Mouse (Mus musculus) heart, postnatal 10 days (tissue): ENCODE data around the gene Fam189a1. TPM values are rescaled to one million over a fixed set of nuclear protein-coding genes. Genes with fewer than 3 reads are reported as not detected.

Experiments used
- DNase-seq, 2 experiments: peaks; one replicate each; pipeline ENCODE4 v3.0.0; 2021
- intact Hi-C: fragments of 180-260 bp; cut with DNase I; formaldehyde crosslinking; loops from one replicate; pipeline ENCODE4 v1.15.1; 2025
- total RNA-seq, 2 experiments: library from RNA; stranded (reverse); gene quantifications; 2 replicates each; pipeline ENCODE4 v1.2.3; 2021

Fam189a1 gene
- total RNA-seq, 2 experiments from 2014 or later: not detected

DNA sequence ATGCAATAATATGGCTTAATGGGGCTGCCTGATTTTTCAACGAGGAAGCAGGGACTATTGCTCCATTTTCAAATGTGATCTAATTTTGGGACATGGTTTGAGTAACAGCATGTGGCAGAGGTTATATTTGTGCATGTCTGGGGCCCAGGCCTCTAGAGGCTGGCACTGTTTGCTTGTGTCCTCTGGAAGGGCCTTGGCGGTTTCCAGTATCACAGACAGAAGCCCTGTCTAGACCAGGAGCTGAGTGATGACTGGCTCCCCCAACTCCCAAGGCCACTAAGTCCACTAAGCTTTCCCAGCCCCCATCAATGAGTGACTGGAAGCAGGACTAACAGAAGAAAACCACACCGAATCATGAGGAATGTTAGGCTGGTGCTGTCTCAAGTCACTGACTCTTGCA, 265.2 kb downstream of the Fam189a1 start:
- peak; percentile 34 to 57 for DNase-seq
- intact Hi-C loops: no loop called here

DNA sequence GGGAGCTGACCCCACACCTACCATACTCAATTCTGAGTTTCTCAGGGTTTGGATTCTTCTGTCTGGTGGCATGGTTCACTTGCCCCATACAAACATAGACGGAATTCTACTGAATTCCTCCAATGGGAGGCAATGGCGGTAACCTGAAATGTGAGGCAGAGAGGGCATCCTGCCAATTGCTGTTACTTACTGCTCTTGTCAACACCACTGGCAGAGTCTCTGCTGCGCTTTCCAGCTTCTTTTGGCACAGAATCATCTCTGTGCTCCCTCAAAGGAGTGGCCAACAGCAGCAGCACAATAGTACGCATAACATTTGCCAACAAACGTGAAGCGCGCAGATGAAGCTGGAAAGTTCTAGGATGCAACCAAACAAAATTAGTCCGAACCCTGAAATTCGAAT, 266.5 kb downstream of the Fam189a1 start:
- DNase-seq: peak; percentile 78 to 83
- intact Hi-C loops: no loop called here

DNA sequence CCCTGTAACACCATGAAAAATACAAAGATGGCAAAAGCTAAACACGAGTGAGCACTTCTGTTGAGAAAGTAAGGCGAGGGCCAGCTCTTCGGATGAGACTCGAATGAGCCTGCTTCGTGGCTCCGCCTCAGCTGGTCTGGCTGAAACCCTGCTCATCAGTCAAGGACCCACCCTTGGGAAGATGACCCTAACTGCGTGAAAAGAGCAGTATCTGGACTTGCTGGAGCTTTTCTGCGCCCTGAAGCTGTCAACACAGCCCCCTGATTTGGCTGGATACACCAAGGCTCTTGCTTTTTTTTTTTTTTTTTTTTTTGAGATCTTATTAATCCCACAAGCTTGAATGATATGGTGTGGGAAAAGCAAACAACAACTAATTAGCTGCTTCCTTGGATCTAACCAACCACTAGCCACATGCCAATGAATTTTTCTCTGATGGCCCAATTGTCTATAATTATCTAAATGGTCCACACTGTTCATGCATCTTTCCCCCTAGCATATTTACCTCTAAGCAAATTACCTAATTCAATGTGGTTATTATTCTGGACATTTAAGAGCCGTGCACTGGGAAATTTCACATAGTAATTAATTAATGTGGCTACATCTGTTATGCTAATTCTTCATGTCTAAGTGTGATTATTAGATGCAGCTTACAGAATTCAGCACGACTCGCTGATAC, 272.0 kb downstream of the Fam189a1 start:
- DNase-seq: no peak
- intact Hi-C loops: no loop called here

- intact Hi-C loops: no loop called here
- DNase-seq: no peak
Measured at GRCm38 (mm10) chr7:64882243-64882642, 274.1 kb downstream of the Fam189a1 start.

DNA sequence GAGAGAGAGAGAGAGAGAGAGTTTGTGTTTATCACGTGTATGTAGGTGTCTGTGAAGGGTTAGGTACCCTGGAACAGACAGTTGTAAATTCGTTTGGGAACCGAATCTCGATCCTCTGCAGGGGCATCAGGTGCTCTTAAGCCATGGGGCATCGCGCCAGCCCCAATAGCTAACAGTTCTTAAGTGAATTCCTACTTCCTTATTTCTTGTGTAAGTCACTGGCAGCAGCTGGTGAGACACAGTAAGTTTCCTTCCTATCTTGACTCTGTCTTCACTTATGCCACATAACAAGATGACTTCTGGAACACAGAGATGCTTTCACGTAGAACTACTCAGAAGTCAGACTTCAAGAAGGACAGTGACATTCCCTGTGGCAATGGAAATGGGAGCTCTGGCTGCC, 275.0 kb downstream of the Fam189a1 start:
- DNase-seq: no peak
- intact Hi-C loops: no loop called here

- intact Hi-C loops: no loop called here
- DNase-seq: no peak
Measured at GRCm38 (mm10) chr7:64880415-64880814, 276.0 kb downstream of the Fam189a1 start.

DNA sequence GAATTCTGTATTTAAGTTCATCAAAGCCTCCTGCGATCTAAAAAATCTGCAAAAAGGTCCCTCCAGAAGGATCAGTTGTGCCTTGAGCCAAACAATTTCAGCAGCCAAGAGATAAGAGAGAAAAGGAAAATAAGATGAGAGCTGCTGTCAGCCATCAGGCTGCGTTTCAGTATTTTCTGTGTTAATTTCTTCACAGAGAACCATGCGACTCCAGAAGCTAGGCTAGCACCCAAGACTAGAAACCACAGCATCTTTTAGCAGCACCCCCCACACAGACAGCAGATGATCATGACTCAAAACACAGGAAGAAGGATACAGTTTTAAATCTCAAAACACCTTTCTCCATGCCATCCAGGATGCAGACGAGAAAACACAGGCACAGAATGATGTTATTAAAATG, 281.4 kb downstream of the Fam189a1 start:
- intact Hi-C loops: loop anchor here (10.0 kb wide), 1 partner anchor 480 kb away; the partner anchor contains the start of genes Mcee and Mphosph10
- DNase-seq: no peak

DNA sequence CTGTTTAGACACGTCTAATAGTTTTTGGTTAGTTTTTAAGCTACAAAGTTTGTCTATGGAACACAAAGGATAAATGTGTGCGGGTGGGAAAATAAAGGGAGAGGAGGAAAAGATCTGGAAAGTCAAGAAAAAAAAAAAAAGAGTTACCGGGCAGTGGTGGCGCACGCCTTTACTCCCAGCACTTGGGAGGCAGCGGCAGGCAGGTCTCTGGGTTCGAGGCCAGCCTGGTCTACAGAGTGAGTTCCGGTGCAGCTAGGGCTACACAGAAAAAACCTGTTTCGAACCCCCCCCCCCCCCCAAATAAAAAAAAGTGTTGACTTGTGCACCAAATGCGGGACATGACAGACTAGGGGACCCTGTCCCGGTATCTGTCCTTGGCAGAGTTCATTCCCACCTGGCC, 283.1 kb downstream of the Fam189a1 start:
- intact Hi-C loops: loop anchor here (10.0 kb wide), 1 partner anchor 478 kb away; the partner anchor contains the start of genes Mcee and Mphosph10
- no peak for DNase-seq

GRCm38 (mm10) chr7:64872743-64873241, 283.6 kb downstream of the Fam189a1 start, which contains the start of gene Nsmce3:
TSS of gene Nsmce3 (minus strand) at chr7:64872997.
- peak; percentile 96 to 97 for DNase-seq
- intact Hi-C loops: loop anchor here (10.0 kb wide), 1 partner anchor 478 kb away; the partner anchor contains the start of genes Mcee and Mphosph10

DNA sequence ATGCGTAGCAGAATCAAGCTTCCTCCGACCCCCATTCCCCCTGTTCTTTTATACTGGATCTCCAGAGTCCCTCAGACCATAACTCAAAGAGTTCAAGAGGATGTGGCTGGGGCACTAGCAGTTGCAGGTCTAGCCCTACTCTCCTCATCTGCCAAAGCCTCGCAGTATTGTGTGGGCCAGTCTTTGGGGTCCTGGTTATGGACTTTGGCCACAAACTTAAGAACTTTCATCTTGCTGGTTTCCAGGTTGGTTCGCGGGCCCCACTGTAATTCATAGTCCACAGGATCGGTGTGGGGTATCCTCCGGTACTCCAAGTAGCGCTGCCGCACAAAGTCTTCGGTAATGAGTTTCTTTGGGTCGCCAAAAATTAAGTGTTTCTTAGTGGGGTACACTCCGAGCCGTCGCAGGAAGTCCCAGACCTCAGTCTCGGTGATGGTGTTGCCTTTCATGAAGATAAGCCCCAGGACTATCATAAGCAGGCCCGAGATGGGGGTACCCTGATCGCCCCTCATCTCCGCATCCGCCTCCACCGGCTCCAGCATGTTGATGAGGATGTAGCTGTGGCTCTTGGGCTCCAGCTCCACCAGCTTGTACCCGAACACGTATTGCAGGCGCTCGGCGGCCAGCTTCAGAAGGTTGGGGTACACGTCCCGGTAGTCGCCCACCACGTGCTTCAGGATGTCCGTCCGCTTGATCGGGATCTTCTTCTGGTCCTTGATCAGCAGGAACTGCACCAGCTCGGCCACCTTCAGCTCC, 284.2 kb downstream of the Fam189a1 start:
- intact Hi-C loops: loop anchor here (10.0 kb wide), 1 partner anchor 477 kb away; the partner anchor contains the start of genes Mcee and Mphosph10
- DNase-seq: no peak

DNA sequence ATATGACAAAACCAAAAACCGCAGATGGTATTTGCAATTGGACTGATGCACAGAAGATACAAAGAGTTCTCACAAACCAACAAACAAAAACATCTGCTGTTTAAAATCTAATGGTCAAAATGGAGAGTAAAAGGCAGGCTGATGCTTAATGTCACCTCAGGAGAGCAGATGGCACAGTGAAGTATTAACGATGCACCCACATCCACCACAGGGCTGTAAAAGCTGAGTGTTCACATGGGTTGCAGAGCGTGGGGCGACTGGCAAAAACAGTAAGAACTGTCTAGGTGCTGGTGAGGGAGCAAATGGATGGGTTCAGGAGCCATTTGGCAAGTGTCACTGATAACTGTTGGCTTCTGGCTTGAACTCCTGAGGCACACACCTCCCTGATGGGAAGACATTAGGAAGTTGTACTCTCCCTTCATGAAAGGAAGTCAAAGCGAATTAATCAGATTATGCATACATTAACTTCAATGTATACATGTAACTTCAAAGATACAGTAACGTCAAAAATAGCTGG, 286.8 kb downstream of the Fam189a1 start:
- intact Hi-C loops: loop anchor here (10.0 kb wide), 1 partner anchor 475 kb away; the partner anchor contains the start of genes Mcee and Mphosph10
- DNase-seq: no peak

- intact Hi-C loops: no loop called here
- DNase-seq: no peak
Measured at GRCm38 (mm10) chr7:64863538-64863937, 292.8 kb downstream of the Fam189a1 start.

DNA sequence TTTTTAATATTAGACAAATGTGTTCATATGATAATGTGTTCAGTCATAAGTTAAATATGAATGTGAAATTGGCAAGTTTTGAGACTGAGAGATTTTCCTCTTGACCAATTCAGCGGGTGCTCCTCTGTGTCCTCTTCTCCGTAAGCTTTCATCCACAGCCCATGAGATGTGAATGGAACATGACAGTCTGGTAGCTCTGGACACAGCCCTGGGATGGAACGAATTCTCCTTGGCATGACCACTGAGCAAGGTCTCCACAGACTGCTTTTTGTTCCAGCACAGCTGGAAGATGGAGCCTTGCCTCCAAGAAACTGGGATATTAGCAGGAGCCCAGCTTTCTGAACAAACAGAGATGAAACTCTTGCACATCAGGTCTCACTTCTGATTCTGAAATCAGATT, 293.4 kb downstream of the Fam189a1 start:
- no peak for DNase-seq
- intact Hi-C loops: no loop called here

DNA sequence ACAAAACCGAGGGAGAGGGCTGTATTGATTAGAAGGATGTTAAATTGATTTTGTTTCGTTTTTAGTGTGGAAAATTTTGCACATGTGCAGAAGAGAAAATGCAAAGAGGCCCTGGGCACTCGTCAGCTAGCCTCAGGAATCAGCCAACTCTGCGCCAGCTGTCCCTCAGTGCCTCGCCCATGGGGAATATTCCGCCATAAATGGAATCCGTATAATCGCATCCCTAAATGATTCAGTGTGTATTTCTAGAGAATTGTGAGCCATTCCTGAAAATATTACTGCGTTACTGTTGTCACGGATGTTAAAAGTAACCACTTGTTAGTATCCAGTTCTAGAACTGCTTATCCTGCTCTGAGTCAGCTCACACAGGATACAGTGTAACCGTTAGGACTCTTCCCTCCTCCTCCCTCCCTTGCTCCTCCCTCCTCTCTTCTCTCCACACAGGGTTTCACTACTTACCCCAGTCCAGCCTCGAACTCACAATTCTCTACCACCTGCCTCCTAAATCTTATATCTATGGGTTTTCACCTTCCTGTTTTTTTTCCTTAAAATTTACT, 299.8 kb downstream of the Fam189a1 start:
- intact Hi-C loops: no loop called here
- DNase-seq: no peak

DNA sequence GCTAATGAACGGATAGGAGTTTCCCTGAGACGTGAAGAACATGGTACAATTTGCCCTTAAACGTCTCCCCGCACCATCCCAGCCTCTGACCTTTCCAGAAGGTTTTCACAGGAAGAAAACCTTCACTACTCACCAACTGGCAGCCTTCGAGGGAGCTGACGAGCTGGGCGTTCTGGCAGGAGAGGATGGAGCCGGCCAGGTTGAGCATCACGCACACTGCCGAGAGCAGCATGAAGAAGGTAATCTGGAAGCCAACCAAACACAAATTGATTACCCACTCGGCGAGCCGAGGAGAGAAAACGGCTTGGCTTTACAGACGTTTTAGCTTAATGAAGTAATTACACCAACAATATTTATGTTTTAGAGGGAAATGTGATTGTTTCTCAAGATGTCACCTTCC, 300.4 kb downstream of the Fam189a1 start:
- no peak for DNase-seq
- intact Hi-C loops: no loop called here

GRCm38 (mm10) chr7:64855389-64855927, 300.9 kb downstream of the Fam189a1 start:
- DNase-seq: no peak
- intact Hi-C loops: no loop called here

DNA sequence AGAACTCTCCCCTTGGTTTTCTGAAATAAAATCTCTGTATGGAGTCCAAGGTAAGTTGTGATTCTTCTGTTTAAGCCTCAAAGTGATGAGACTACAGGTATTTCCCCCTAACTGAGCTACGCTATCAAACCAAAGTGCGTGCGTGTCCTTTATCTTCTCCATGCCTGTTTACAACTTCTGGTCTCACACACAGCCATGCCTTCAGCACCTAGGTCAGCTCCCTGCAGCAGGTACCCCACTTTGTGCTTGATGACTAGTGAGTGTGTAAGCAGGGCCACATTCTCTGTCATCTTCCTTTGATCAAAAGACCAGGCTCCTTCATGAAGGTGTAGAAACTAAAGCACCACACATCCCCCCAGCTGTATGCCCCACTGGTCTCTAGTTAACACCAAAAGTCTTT, 305.6 kb downstream of the Fam189a1 start:
- intact Hi-C loops: no loop called here
- DNase-seq: peak; percentile 29 to 45

GRCm38 (mm10) chr7:64847366-64847899, 308.9 kb downstream of the Fam189a1 start:
- intact Hi-C loops: no loop called here

DNA sequence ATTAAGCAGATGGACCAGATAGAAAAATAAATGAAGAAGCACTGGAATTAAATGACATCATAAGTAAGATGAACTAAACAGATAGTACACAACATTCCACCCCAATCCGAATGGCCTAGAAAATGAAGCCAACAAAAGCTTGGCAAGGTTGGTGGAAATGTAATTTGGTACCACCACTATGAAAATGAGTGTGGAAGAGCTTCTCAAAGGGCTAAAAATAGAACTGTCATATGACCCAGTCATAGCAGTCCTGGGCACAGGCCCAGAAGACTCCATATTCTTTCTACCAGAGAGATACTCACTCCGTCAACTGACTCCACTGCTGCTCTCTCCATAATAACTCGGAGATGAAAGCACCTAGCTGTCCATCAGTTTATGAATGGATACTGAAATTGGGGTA, 310.3 kb downstream of the Fam189a1 start:
- intact Hi-C loops: no loop called here
- peak; percentile 12 to 35 for DNase-seq

More at GRCm38 (mm10) chr7:64847366-64847899, 308.9 kb downstream of the Fam189a1 start:
- DNase-seq: no peak

DNA sequence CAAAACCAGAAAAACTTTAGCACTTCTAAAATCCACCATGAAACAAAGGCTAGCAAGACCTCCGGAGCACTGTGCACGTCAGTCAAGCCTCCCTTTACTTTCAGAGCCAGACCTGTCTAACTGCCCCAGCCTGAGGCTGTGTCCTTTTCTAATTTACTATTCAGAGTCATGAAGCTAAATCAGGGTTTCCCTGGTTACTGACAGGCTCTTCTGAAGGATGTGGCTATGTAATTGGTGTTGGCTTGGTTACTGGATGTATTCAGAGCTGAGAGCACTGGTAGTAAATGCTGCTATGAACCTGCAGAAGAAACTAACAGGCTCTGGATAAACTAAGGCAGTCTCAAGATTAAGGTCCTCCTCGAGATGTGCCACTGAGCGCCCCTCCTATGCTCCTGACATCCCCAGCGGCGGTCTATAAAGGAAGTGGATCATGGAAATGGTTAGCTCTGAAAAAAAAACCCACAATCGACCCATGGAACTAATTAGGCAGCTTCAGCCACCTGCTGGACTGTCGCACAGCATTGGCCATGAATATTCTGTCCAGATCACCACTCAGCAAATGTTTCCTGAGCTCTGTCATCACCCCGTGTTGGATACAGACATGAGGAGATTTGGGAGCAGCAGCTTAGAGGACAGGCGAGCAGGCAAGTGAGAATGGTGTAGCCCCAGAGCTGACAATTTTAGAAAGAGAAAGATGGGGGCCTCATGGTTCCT, 315.3 kb downstream of the Fam189a1 start:
- intact Hi-C loops: loop anchor here (5.0 kb wide), 1 partner anchor 231 kb away; no protein-coding TSS in a partner anchor
- peak in 1 of 2 experiments; percentile 5 for DNase-seq
